Mouse (Mus musculus): ENCODE data around the gene Ttf1.
A peak's percentile ranks its signal among the peaks of the same experiment; 100 is the strongest.
"Not testable (repeated sequence)": the region's sequence is repeated elsewhere in the genome, so short reads cannot be mapped to it uniquely, and the experiment has no call there.

Ttf1 gene

GRCm38 (mm10) chr2:29054991-29055390, 5.1 kb upstream of the Ttf1 start, which contains the start of gene Cfap77:
Cfap77 (minus strand) TSS chr2:29055066.
- DNase-seq (ENCODE audit: low read depth, low spot score): peak; percentile 90

- DNase-seq (ENCODE audit: low read depth, low spot score): no peak
These were observed 5.7 kb downstream of the Ttf1 start for GRCm38 (mm10) chr2:29065796-29066195.

GRCm38 (mm10) chr2:29066410-29066809, 6.3 kb downstream of the Ttf1 start:
- DNase-seq (ENCODE audit: low read depth, low spot score): no peak

GRCm38 (mm10) chr2:29074676-29075075, 14.6 kb downstream of the Ttf1 start:
- DNase-seq (ENCODE audit: low read depth, low spot score): no peak

- no peak for DNase-seq (ENCODE audit: low read depth, low spot score)
These were observed 15.4 kb downstream of the Ttf1 start for GRCm38 (mm10) chr2:29075331-29076070.

- DNase-seq (ENCODE audit: low read depth, low spot score): no peak
These were observed 16.2 kb downstream of the Ttf1 start for GRCm38 (mm10) chr2:29076226-29076625.

- DNase-seq (ENCODE audit: low read depth, low spot score): peak; percentile 61
These were observed 21.9 kb downstream of the Ttf1 start for GRCm38 (mm10) chr2:29081965-29082364.

GRCm38 (mm10) chr2:29086026-29086425, 26.0 kb downstream of the Ttf1 start:
- DNase-seq (ENCODE audit: low read depth, low spot score): no peak

GRCm38 (mm10) chr2:29089276-29089675, 29.2 kb downstream of the Ttf1 start:
- DNase-seq (ENCODE audit: low read depth, low spot score): not testable (repeated sequence)

- no peak for DNase-seq (ENCODE audit: low read depth, low spot score)
These were observed 35.6 kb downstream of the Ttf1 start for GRCm38 (mm10) chr2:29095674-29096073.

- no peak for DNase-seq (ENCODE audit: low read depth, low spot score)
These were observed 36.7 kb downstream of the Ttf1 start for GRCm38 (mm10) chr2:29096751-29097150.

GRCm38 (mm10) chr2:29097465-29097864, 37.4 kb downstream of the Ttf1 start:
- DNase-seq (ENCODE audit: low read depth, low spot score): no peak

GRCm38 (mm10) chr2:29097955-29098354, 37.9 kb downstream of the Ttf1 start:
- DNase-seq (ENCODE audit: low read depth, low spot score): not testable (repeated sequence)

- DNase-seq (ENCODE audit: low read depth, low spot score): no peak
These were observed 38.7 kb downstream of the Ttf1 start for GRCm38 (mm10) chr2:29098786-29099185.

- DNase-seq (ENCODE audit: low read depth, low spot score): no peak
These were observed 39.6 kb downstream of the Ttf1 start for GRCm38 (mm10) chr2:29099646-29100045.

- no peak for DNase-seq (ENCODE audit: low read depth, low spot score)
These were observed 40.9 kb downstream of the Ttf1 start for GRCm38 (mm10) chr2:29100822-29101534.

- DNase-seq (ENCODE audit: low read depth, low spot score): not testable (repeated sequence)
These were observed 42.6 kb downstream of the Ttf1 start for GRCm38 (mm10) chr2:29102416-29103377.

GRCm38 (mm10) chr2:29120969-29121368, 60.9 kb downstream of the Ttf1 start:
- DNase-seq (ENCODE audit: low read depth, low spot score): no peak

GRCm38 (mm10) chr2:29122446-29122845, 62.4 kb downstream of the Ttf1 start:
- no peak for DNase-seq (ENCODE audit: low read depth, low spot score)

GRCm38 (mm10) chr2:29123907-29124569, 64.0 kb downstream of the Ttf1 start, which contains the start of gene Setx:
Setx (plus strand) TSS chr2:29124181.
- DNase-seq (ENCODE audit: low read depth, low spot score): peak; percentile 41

GRCm38 (mm10) chr2:29124571-29124935, 64.5 kb downstream of the Ttf1 start:
- DNase-seq (ENCODE audit: low read depth, low spot score): no peak
